Mouse (Mus musculus): ENCODE measurements at regions not wholly inside any gene's neighbourhood (a gene's known extent, or its start where the extent isn't known, plus 50 kb on each side); places are given as distances from the start of the nearest gene placed in this dataset.

GRCm38 (mm10) chr1:71945070-71945469 lies 267.0 kb downstream of the Mreg start:
- TF ChIP-seq CTCF (IDR thresholded peaks at IDR 0.05; ENCODE audit: borderline replicate concordance, insufficient read depth, low read depth, low read length) = no peak
- TF ChIP-seq POLR2A (IDR thresholded peaks at IDR 0.05; ENCODE audit: borderline replicate concordance, insufficient read depth, low read length) = no peak
